In genomic region chr10:116196596-116197415, GRCm38 (mm10) we compare ENCODE assay signal across 8 mouse cellular contexts.
A peak's percentile ranks its signal among the peaks of the same experiment; 100 is the strongest.
DNase-seq lines count a peak whose midpoint lies in the region; ATAC-seq and TF ChIP-seq lines count a peak whose summit lies in the region.

No protein-coding gene starts in this region.

- H3K9me3 ChIP-seq in heart, embryonic 12.5 days (replicated peaks) = no peaks in the 10 kb centered on the region
- no peaks in the 10 kb centered on the region for H3K9me3 ChIP-seq in CH12.LX (replicated peaks; ENCODE audit: low read length)
- no peaks in the 10 kb centered on the region for H3K9me3 ChIP-seq in hindbrain, embryonic 13.5 days

- DNase-seq in heart, adult 8-10 months (ENCODE audit: low spot score) = no peak
- DNase-seq in CH12.LX (ENCODE audit: extremely low read depth) = peak; percentile 46
- peak; percentile 34 to 54 for DNase-seq in cerebellum, postnatal 36 days
- DNase-seq in retina, embryonic 14.5 days (ENCODE audit: low spot score) = peak; percentile 50
- no peak for DNase-seq in thymus, postnatal 14 days
- DNase-seq in layer of hippocampus, adult 8-10 months (ENCODE audit: low spot score in 2 of 2) = no peak

- dilution Hi-C loops in CH12.LX (cut with MboI; ENCODE audit: extremely low pct_ligation_motif_present, extremely low pct_unique_long_range_greater_than_20kb, low sequenced_read_pairs) = no loop called here

- no peak for TF ChIP-seq POLR2A in CH12.LX (IDR thresholded peaks at IDR 0.05; ENCODE audit: low read depth, low read length)

- no peak for ATAC-seq in heart, embryonic 12.5 days (ENCODE audit: insufficient number of reproducible peaks, low FRiP score)
- ATAC-seq in hindbrain, embryonic 13.5 days (ENCODE audit: low FRiP score) = 0 out of 2 replicates have a peak, but pooled peaks have one; percentile 11

- H3K9ac ChIP-seq in heart, embryonic 12.5 days = no peak overlapping the region
- H3K9ac ChIP-seq in CH12.LX (ENCODE audit: insufficient read depth, low read depth) = no peak overlapping the region
- H3K9ac ChIP-seq in hindbrain, embryonic 13.5 days = no peak overlapping the region

- 19% methylated on average over 14 of the region's 14 CpGs for WGBS in heart, embryonic 12.5 days
- 20% methylated on average over 14 of the region's 14 CpGs for WGBS in hindbrain, embryonic 13.5 days

- H3K27me3 ChIP-seq in heart, embryonic 12.5 days (replicated peaks) = no peaks in the 10 kb centered on the region
- H3K27me3 ChIP-seq in CH12.LX (replicated peaks) = no peaks in the 10 kb centered on the region
- 0 out of 2 replicates have a peak, but pooled peaks cover 4% of the 10 kb centered on the region for H3K27me3 ChIP-seq in hindbrain, embryonic 13.5 days

- no peak; the same call in 1 of the 2 replicates for TF ChIP-seq RAD21 in CH12.LX (IDR thresholded peaks at IDR 0.05; ENCODE audit: low read depth, low read length)

- no peak overlapping the region for H3K27ac ChIP-seq in heart, embryonic 12.5 days (ENCODE audit: poor library complexity, severe bottlenecking)
- H3K27ac ChIP-seq in CH12.LX (ENCODE audit: insufficient read depth, low read depth) = no peak overlapping the region
- H3K27ac ChIP-seq in hindbrain, embryonic 13.5 days = no peak overlapping the region

- TF ChIP-seq EP300 in CH12.LX (IDR thresholded peaks at IDR 0.05; ENCODE audit: low read length) = no peak

- H3K36me3 ChIP-seq in heart, embryonic 12.5 days = no peaks in the 10 kb centered on the region
- H3K36me3 ChIP-seq in CH12.LX (replicated peaks in 1 of 2; ENCODE audit: control insufficient read depth in 1 of 2, insufficient read depth in 1 of 2, low read length in 1 of 2) = no peaks in the 10 kb centered on the region
- H3K36me3 ChIP-seq in hindbrain, embryonic 13.5 days = no peaks in the 10 kb centered on the region

- in situ Hi-C loops in CH12.LX (cut with MboI; ENCODE audit: low pct_ligation_motif_present, low pct_unique_long_range_greater_than_20kb, low sequenced_read_pairs) = loop anchor here (25.0 kb wide), 1 partner anchor 110 kb away; no protein-coding TSS in a partner anchor

- H3K4me1 ChIP-seq in heart, embryonic 12.5 days (replicated peaks) = peaks cover 11% of the 10 kb centered on the region; the same call in 1 of the 2 replicates
- H3K4me1 ChIP-seq in CH12.LX (ENCODE audit: control insufficient read depth in 1 of 2, insufficient read depth in 2 of 2) = peaks cover 5 to 23% of the 10 kb centered on the region in 2 experiments; a peak in 3 of 4 replicates
- H3K4me1 ChIP-seq in hindbrain, embryonic 13.5 days (replicated peaks) = 0 out of 2 replicates have a peak, but pooled peaks cover 4% of the 10 kb centered on the region

- peak overlapping the region; percentile 62 for H3K4me2 ChIP-seq in heart, embryonic 12.5 days
- peak overlapping the region; percentile 70; the same call in 1 of the 2 replicates for H3K4me2 ChIP-seq in CH12.LX (ENCODE audit: insufficient read depth, low read depth, poor library complexity, severe bottlenecking)
- peak overlapping the region; percentile 36 for H3K4me2 ChIP-seq in hindbrain, embryonic 13.5 days

- no peaks in the 10 kb centered on the region for H3K79me2 ChIP-seq in CH12.LX (replicated peaks; ENCODE audit: control insufficient read depth, extremely low read depth, insufficient read depth, poor library complexity, severe bottlenecking)

- TF ChIP-seq CTCF in CH12.LX (conservative IDR thresholded peaks at IDR 0.05 in 1 of 2, IDR thresholded peaks at IDR 0.05 in 1 of 2; ENCODE audit: low read depth in 2 of 2, low read length in 2 of 2) = peak in 1 of 2 experiments; percentile 86; a peak in 2 of 4 replicates

- H3K4me3 ChIP-seq in heart, embryonic 12.5 days = peak overlapping the region; percentile 13; the same call in 1 of the 2 replicates
- no peak overlapping the region for H3K4me3 ChIP-seq in CH12.LX (replicated peaks in 1 of 3; ENCODE audit: low read depth in 2 of 3, low read length in 2 of 3, poor library complexity in 1 of 3)
- H3K4me3 ChIP-seq in hindbrain, embryonic 13.5 days = peak overlapping the region; percentile 8; the same call in 1 of the 2 replicates

TF ChIP-seq in CH12.LX, 34 proteins besides CTCF, POLR2A, EP300 and RAD21:
- TF ChIP-seq MYC (IDR thresholded peaks at IDR 0.05; ENCODE audit: low read depth, low read length) = no peak
- peak; percentile 35 for TF ChIP-seq SMC3 (IDR thresholded peaks at IDR 0.05; ENCODE audit: low read depth, low read length)

Comparison
In these comparisons a context has a peak if more than half of its experiments do, and no peak if none do; other contexts are left out.
1. H3K4me3 ChIP-seq: peak in heart, embryonic 12.5 days (single experiment) and hindbrain, embryonic 13.5 days (single experiment); none in CH12.LX (0 of 3).
2. DNase-seq: peak in CH12.LX (single experiment), cerebellum, postnatal 36 days (2 of 2) and retina, embryonic 14.5 days (single experiment); none in heart, adult 8-10 months (single experiment), thymus, postnatal 14 days (single experiment) and layer of hippocampus, adult 8-10 months (0 of 2).
3. Peak in every context shown above with its lines, with median percentiles within 50 percentile points of each other: H3K4me2 ChIP-seq.